Mouse (Mus musculus) ovary, adult 18-20 months (tissue): ENCODE results near the gene Hal.

Experiments
- DNase-seq: peaks from one replicate; pipeline ENCODE4 v3.0.0; 2022; ENCODE audit warnings: low spot score, mixed read lengths

Gene Hal

GRCm38 (mm10) chr10:93488066-93488827 is at the start of gene Hal:
TSS of gene Hal (plus strand) at chr10:93488768.
- DNase-seq = no peak

GRCm38 (mm10) chr10:93441501-93441900 is 47.1 kb upstream of the Hal start:
- DNase-seq = no peak

- DNase-seq = no peak
These were observed 46.4 kb upstream of the Hal start for GRCm38 (mm10) chr10:93442183-93442582.

GRCm38 (mm10) chr10:93444407-93444806 is 44.2 kb upstream of the Hal start:
- no peak for DNase-seq

GRCm38 (mm10) chr10:93447398-93447797 is 41.2 kb upstream of the Hal start:
- DNase-seq = no peak

- no peak for DNase-seq
These were observed 33.9 kb upstream of the Hal start for GRCm38 (mm10) chr10:93454652-93455014.

GRCm38 (mm10) chr10:93460106-93460505 is 28.5 kb upstream of the Hal start:
- no peak for DNase-seq

GRCm38 (mm10) chr10:93462692-93463382 is 25.7 kb upstream of the Hal start:
- DNase-seq = no peak

GRCm38 (mm10) chr10:93463611-93464010 is 25.0 kb upstream of the Hal start:
- DNase-seq = no peak

- no peak for DNase-seq
These were observed 21.3 kb upstream of the Hal start for GRCm38 (mm10) chr10:93467259-93467658.

- DNase-seq = no peak
These were observed 20.8 kb upstream of the Hal start for GRCm38 (mm10) chr10:93467791-93468190.

- DNase-seq = peak; percentile 40
These were observed 17.2 kb upstream of the Hal start for GRCm38 (mm10) chr10:93471415-93471814.

GRCm38 (mm10) chr10:93484511-93484910 is 4.1 kb upstream of the Hal start:
- no peak for DNase-seq

- DNase-seq = no peak
These were observed 3.4 kb upstream of the Hal start for GRCm38 (mm10) chr10:93485055-93485691.

GRCm38 (mm10) chr10:93486622-93487021 is 1.9 kb upstream of the Hal start:
- peak; percentile 22 for DNase-seq

- no peak for DNase-seq
These were observed 259 bp downstream of the Hal start for GRCm38 (mm10) chr10:93488828-93489226.

- no peak for DNase-seq
These were observed 1.9 kb downstream of the Hal start for GRCm38 (mm10) chr10:93490451-93490850.

GRCm38 (mm10) chr10:93500864-93501263 is 12.3 kb downstream of the Hal start:
- no peak for DNase-seq

GRCm38 (mm10) chr10:93501346-93501745 is 12.8 kb downstream of the Hal start:
- DNase-seq = no peak

GRCm38 (mm10) chr10:93508383-93508970 is 19.9 kb downstream of the Hal start:
- no peak for DNase-seq

GRCm38 (mm10) chr10:93509532-93510153 is 21.1 kb downstream of the Hal start:
- no peak for DNase-seq

- no peak for DNase-seq
These were observed 26.9 kb downstream of the Hal start for GRCm38 (mm10) chr10:93515419-93515818.
